Mouse (Mus musculus) stomach, postnatal 0 days (tissue): ENCODE measurements around the gene Meox2.

Experiments
- CTCF ChIP-seq: IDR thresholded peaks from 2 replicates; pipeline ENCODE4 v1.5.1; 2016; ENCODE audit warnings: antibody characterized with exemption, low read depth, mild to moderate bottlenecking, moderate library complexity
- EP300 ChIP-seq: optimal IDR thresholded peaks from 2 replicates; pipeline ENCODE3; 2016; ENCODE audit warnings: antibody characterized with exemption

- TF ChIP-seq CTCF: no peak
- TF ChIP-seq EP300: no peak
These were observed 15.4 kb downstream of the Meox2 start for GRCm38 (mm10) chr12:37123763-37124162.
